Mouse (Mus musculus) embryonic fibroblast, embryonic 13.5 days (primary cell): ENCODE data around the gene Krtap4-13.

Experiments
- CTCF ChIP-seq: IDR thresholded peaks from 2 replicates; pipeline ENCODE4 v1.5.1; 2011; ENCODE audit warnings: mild to moderate bottlenecking, control low read depth, low read length, moderate library complexity, borderline replicate concordance; ENCODE audit not compliant: insufficient read depth
- POLR2A ChIP-seq: IDR thresholded peaks from 2 replicates; pipeline ENCODE4 v1.6.1; 2011; ENCODE audit warnings: low read depth, mild to moderate bottlenecking, control low read depth, low read length, moderate library complexity

DNA sequence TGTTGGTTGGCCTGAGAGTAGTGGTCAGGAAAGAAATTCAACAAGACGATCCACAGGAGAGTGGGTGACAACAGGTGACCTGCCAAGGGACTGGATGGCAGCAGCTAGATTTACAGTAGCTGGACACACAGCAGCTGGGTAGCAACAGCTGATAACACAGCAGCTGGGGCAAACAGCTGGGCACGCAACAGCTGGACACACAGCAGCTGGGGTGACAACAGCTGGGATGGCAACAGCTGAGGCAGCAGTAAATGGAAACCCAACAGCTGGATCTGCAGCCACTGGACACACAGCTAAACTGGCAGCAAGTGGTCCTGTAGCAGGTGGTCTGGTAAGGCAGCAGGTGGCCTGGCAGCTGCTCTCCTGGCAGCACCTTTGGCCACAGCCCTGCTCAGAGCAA lies 37.1 kb upstream of the Krtap4-13 start:
- TF ChIP-seq CTCF: no peak
- TF ChIP-seq POLR2A: no peak
